Mouse (Mus musculus) embryonic fibroblast, embryonic 13.5 days (primary cell): ENCODE measurements around the gene Adam22.

Experiments used
- CTCF ChIP-seq: IDR thresholded peaks from 2 replicates; pipeline ENCODE4 v1.5.1; 2011; ENCODE audit warnings: mild to moderate bottlenecking, control low read depth, low read length, moderate library complexity, borderline replicate concordance; ENCODE audit not compliant: insufficient read depth
- POLR2A ChIP-seq: IDR thresholded peaks from 2 replicates; pipeline ENCODE4 v1.6.1; 2011; ENCODE audit warnings: low read depth, mild to moderate bottlenecking, control low read depth, low read length, moderate library complexity

DNA sequence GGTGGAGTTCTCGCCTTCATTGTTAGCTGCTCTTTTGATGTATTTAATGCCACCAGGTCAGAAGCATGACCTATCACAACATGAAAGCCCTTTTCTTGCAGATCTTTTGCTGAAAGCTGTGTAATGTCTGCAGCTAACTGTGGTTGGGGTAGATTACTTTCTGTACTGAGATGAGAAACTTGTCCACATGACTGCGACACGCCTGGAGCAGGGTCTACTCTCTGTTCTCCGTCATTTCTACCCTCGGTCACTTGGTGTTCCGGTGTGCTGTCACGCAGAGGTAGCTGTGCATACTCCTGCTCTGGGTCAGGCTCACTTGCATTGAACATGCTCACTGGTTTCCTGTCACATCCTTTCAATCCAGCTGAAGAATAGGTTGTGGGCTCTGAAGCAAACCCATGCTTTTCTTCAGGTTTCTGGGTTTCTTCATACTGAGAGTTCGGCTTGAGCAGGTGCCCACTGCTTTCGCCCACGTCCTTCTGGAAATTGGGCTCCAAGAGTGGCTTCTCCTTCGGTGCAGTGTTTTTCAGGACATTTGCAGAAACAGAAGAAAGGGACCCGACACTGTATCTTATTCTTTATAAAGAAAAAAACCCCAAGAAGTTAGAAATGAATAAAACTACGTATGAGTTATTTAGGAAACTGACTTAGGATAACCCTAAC is 29.8 kb upstream of the Adam22 start:
- TF ChIP-seq CTCF (no peak), POLR2A (no peak)
